Mouse (Mus musculus): ENCODE measurements around the gene Flot1.

Gene Flot1

GRCm38 (mm10) chr17:35869346-35870067, 46.5 kb downstream of the Flot1 start:
- DNase-seq, result peak; percentile 57 to 66

DNA sequence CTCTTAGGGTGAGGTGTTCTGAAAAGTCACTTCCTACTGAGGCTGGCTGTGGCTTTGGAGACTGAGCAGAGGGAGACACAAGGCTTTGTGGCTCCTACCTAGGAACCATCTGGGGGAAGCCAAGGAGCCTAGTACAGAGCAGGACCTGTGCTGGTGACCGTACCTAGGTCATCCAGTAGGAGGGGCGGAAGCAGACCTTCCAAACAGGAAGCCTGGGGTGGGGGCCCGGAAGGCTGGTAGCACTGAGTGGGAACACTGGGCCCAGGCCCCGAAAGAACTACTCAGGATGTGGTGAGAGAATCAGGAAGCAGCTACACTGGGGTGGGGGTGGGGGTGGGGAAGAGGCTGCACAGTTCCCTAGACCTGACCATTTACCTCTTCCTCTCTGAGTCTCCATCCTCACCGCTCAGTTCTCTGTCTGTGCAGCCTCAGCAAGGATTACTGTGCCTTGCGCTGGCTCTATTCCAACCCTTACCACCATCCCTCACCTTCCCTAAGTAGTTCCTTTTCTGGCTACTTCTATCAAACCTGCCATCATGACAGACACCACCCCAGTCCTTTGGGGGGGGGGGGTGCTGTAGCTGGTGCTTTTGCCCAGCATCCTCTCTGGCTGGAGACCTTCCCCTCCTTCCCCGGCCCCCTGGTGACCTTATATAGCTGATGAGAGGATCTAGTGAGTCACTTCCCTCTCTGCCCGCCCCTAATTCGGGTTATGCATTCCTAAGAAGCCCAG, 47.3 kb downstream of the Flot1 start:
- DNase-seq, result peak; percentile 84 to 90

DNA sequence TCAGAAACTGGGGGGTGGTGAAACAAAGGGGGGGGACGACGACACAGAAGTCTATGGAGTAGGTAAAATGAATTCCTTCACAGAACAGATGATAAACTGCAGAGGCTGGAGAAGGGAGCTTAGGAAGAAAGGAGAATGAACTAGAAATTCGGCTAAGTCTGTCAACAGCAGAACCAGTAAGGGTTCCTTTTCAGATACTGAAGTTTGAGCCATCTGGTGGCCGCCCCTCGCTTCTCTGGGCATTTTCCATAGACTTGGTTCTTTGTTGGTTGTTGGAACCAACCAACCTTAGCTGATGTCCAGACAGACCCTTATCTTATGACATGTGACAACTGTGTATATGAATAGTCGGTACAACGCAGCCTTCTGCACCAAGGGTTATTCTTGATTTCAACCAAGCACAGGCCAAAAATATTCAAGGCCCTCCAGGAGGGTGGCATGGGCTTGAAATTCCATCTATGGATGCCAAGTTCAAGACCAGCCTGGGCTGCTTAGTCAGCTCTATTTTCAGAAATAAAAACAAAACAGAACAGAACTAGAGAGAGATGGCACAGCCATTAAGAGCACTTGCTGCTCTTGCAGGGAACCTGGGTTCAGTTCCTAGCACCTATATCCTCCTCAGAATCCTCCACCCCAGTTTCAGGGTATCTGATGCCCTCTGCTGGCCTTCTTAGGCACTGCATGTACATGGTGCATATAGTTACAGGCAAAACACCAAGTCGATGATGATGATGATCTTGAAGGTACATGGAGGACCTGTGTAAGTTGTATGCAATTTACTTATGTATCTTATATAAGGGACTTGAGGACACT, 48.1 kb downstream of the Flot1 start:
- DNase-seq, result peak in 1 of 2 experiments; percentile 62

DNA sequence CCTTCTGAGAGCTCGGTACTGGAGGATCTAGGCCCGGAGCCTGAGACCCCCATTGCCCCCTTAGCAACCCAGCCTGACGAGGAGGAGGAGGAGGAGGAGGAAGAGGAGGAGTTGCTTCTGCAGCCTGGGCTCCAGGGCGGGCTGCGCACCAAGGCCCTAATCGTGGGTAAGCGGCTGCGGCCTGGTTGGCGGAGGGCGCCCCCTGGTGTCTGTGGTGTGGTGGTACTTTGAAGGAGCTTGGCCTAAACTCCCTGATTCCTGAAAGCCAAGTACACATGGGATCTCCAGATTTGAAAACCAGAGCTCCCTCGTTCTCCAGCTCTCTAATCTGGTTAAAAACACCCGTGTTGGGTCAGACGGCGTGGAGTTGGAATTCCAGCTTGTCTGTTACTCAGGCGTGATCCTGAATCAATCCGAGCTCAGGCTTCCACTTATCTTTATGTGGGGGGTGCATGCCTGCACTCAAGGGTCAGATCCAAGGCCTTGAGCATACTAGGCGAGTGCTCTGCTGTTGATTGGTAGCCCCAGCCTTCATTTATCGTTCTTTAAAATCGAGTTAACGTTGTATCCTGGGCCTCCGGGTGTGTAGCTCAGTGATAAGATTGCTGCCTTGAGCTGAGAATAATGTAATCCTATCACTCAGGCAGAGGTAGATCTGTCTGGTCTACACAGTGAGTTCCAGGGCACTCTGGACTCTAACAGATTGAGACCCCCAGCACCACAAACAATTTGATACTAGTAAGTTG, 50.9 kb downstream of the Flot1 start:
- peak; percentile 90 to 93 for DNase-seq

DNA sequence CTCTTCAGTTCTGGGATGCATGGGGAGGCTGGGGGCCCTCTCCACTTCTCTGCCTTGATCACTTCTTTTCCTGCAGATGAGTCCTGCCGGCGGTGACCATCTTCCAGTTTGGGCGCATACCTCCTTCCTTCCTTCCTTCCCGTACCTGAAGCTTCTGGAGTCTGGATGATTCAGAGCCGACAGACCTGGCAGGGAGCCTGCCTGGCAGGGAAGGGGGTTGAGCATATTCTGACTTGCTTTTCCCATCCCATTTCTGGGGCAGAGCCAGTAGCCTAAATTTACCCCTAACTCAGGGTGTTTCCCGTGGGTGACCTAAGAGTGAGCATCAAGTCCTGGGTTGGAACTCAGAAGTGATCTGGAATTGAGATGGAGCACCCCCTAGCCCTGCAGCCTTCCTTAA, 51.7 kb downstream of the Flot1 start:
- no peak for DNase-seq

GRCm38 (mm10) chr17:35879245-35880057, 56.4 kb downstream of the Flot1 start, which contains the start of gene Dhx16:
Gene Dhx16, plus strand, starts transcription at chr17:35879819.
- DNase-seq, result peak; percentile 96
